Mouse (Mus musculus) kidney, postnatal 0 days (tissue): ENCODE measurements around the gene Trib3. TPM values are rescaled to one million over a fixed set of nuclear protein-coding genes. Genes with fewer than 3 reads are reported as not detected.

ENCODE experiments used
- ATAC-seq: fragments of 200-750 bp; cut with Nextera tagmentation; replicated peaks from 2 replicates; pipeline ENCODE4 v1.8.0; 2017; ENCODE audit warnings: low read depth, moderate number of reproducible peaks, moderate TSS enrichment, moderate library complexity; ENCODE audit not compliant: low FRiP score
- DNase-seq: peaks from one replicate; pipeline ENCODE4 v3.0.0-alpha.2; 2016; ENCODE audit warnings: low spot score
- H3K27ac ChIP-seq: fragments of 300-500 bp; sonication (generic); 2 replicates; pipeline ENCODE4 v1.5.1; 2014; ENCODE audit warnings: mild to moderate bottlenecking
- H3K27me3 ChIP-seq: fragments of 300-500 bp; sonication (generic); 2 replicates; pipeline ENCODE4 v1.6.1; 2014; ENCODE audit warnings: low read length, mixed read lengths; ENCODE audit not compliant: insufficient read depth
- H3K36me3 ChIP-seq: fragments of 300-500 bp; sonication (generic); 2 replicates; pipeline ENCODE4 v1.6.1; 2014; ENCODE audit warnings: low read length, mixed read lengths; ENCODE audit not compliant: insufficient read depth
- H3K4me1 ChIP-seq: fragments of 300-500 bp; sonication (generic); replicated peaks from 2 replicates; pipeline ENCODE4 v1.6.1; 2014; ENCODE audit warnings: antibody characterized with exemption, low read length, mixed read lengths; ENCODE audit not compliant: insufficient read depth
- H3K4me2 ChIP-seq: fragments of 300-500 bp; sonication (generic); 2 replicates; pipeline ENCODE4 v1.6.1; 2014; ENCODE audit warnings: mild to moderate bottlenecking, low read length, moderate library complexity, mixed read lengths
- H3K4me3 ChIP-seq: fragments of 300-500 bp; sonication (generic); replicated peaks from 2 replicates; pipeline ENCODE4 v1.5.1; 2014; ENCODE audit warnings: low read depth, low read length
- H3K9ac ChIP-seq: fragments of 300-500 bp; sonication (generic); 2 replicates; pipeline ENCODE4 v1.6.1; 2014; ENCODE audit warnings: low read depth, low read length
- H3K9me3 ChIP-seq: fragments of 300-500 bp; sonication (generic); replicated peaks from 2 replicates; pipeline ENCODE4 v1.6.1; 2016; ENCODE audit warnings: low read length, inconsistent platforms, mixed read lengths
- CTCF ChIP-seq: IDR thresholded peaks from 2 replicates; pipeline ENCODE4 v1.5.1; 2016; ENCODE audit warnings: antibody characterized with exemption, low read depth, mild to moderate bottlenecking, moderate library complexity
- WGBS: fragments of 180-500 bp; shearing (Covaris S2); extraction: QIAGEN DNeasy Blood & Tissue Kit; methylation state at CpG from one replicate; pipeline ENCODE4 v1.1.7; 2014; 5-methylcytosine and 5-hydroxymethylcytosine counted together
- polyA plus RNA-seq: library from polyadenylated mRNA; unstranded; fragments of >200 nt; fragmentation: Nextera tagmentation; extraction: Ambion mirVana; gene quantifications from 2 replicates; pipeline ENCODE4 v1.2.1, GENCODE M21; 2015

Gene Trib3
- polyA plus RNA-seq, 1 experiment from 2014 or later, result 1.1 TPM

DNA sequence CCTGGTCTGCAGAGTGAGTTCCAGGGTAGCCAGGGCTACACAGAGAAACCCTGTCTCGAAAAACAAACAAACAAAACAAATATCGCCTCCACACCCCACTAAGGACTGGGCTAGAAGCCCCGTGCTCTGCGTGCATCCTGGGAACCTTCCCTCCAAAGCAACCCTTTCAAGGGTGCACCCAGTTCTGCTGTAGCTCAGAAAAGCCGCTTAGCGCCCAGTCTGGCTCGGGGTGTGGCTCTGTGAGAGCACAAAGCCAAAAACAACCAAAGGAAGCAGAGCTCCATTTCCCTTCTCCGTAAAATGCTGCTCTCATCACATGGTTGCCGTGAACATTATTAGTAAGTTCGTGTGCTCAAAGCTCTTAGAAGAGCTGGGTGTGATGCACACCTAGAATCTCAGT lies 529 bp upstream of the Trib3 start:
- 11% methylated on average over 10 of the region's 10 CpGs for WGBS
- Histone ChIP-seq H3K9ac (peak overlapping the region; percentile 54; the same call in 1 of the 2 replicates), H3K4me3 (peak overlapping the region; percentile 35), H3K36me3 (no peaks in the 10 kb centered on the region), H3K4me1 (no peaks in the 10 kb centered on the region), H3K4me2 (peak overlapping the region; percentile 89), H3K27me3 (no peaks in the 10 kb centered on the region), H3K27ac (no peak overlapping the region), H3K9me3 (no peaks in the 10 kb centered on the region)
- no peak for ATAC-seq
- no peak for TF ChIP-seq CTCF
- no peak for DNase-seq

DNA sequence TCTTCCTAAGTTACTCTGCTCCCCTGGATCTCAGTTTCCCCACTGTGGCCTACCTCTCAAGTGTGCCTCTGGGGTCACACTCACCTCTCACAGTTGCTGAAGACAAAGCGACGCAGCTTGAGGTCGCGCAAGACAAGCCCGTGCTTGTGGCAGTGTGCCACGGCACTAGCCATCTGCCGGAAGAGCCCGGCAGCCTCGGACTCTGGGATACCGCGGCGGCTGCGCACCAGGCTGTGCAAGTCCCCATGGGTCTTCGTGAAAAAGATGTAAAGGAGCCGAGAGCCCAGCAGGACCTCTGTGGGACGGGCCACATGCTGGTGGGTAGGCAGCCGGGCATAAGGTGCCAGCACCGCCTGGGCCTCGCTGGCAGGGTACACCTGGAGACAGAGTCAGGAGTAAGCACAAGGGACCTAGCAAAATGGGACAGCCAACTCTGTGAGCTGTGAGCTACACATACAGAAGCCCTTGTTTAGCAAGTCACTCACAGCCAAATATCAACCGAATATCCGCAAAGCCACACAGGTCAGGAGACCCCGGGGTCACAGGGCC lies 4.1 kb downstream of the Trib3 start:
- no peaks in the 10 kb centered on the region for H3K9me3 ChIP-seq
- TF ChIP-seq CTCF, result no peak
- H3K27ac ChIP-seq, result no peak overlapping the region
- no peak overlapping the region for H3K9ac ChIP-seq
- no peaks in the 10 kb centered on the region for H3K27me3 ChIP-seq
- no peaks in the 10 kb centered on the region for H3K4me1 ChIP-seq
- ATAC-seq (no peak), DNase-seq (no peak)
- WGBS, result 93% methylated on average over 22 of the region's 22 CpGs
- H3K36me3 ChIP-seq, result no peaks in the 10 kb centered on the region
- H3K4me2 ChIP-seq, result no peak overlapping the region
- H3K4me3 ChIP-seq, result no peak overlapping the region

- H3K27ac ChIP-seq, result no peak overlapping the region
- no peaks in the 10 kb centered on the region for H3K27me3 ChIP-seq
- no peak overlapping the region for H3K4me3 ChIP-seq
- no peak for ATAC-seq
- DNase-seq, result no peak
- TF ChIP-seq CTCF, result no peak
- H3K36me3 ChIP-seq, result no peaks in the 10 kb centered on the region
- H3K9ac ChIP-seq, result no peak overlapping the region
- H3K4me2 ChIP-seq, result no peak overlapping the region
- no peaks in the 10 kb centered on the region for H3K9me3 ChIP-seq
- WGBS, result 78% methylated on average over 13 of the region's 13 CpGs
- no peaks in the 10 kb centered on the region for H3K4me1 ChIP-seq
Observed at GRCm38 (mm10) chr2:152338319-152338718, 5.5 kb downstream of the Trib3 start.

DNA sequence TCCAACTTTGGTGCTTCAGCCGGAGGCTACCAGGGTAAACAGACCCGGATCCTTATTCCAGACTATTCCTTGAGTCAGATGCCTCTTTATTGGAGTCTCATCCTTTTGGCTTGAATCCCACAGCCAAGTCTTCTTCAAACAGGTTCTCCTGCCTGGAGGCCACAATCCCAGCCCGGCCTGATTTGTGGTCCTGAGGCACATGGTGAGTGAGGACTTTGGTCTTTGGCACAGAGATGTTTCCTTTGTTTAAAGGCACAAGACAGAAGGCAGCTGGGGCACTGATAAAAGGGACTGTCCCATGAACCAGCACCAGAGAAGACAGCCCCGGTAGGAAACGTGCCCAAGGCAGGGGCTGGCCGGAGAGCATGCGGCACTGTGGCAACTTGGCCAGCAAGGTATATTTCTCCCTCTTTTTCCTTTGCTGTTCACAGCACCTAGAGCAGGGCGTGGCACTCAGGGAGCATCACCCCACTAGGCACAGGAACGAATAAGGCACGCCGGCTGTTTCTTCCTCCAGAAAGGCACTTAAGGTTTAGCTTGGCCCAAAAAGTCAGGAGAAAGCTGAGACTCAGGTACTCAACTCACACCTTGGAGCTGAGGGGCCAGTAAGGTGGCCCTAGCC lies 6.1 kb downstream of the Trib3 start:
- no peak overlapping the region for H3K27ac ChIP-seq
- WGBS, result 89% methylated on average over 11 of the region's 11 CpGs
- no peak for TF ChIP-seq CTCF

GRCm38 (mm10) chr2:152336856-152337255 lies 7.0 kb downstream of the Trib3 start:
- no peak for DNase-seq
- H3K9me3 ChIP-seq, result no peaks in the 10 kb centered on the region
- H3K4me2 ChIP-seq, result no peak overlapping the region
- no peak overlapping the region for H3K4me3 ChIP-seq
- H3K27me3 ChIP-seq, result no peaks in the 10 kb centered on the region
- WGBS, result 71% methylated on average over 1 of the region's 1 CpGs
- H3K27ac ChIP-seq, result no peak overlapping the region
- no peak for ATAC-seq
- no peak for TF ChIP-seq CTCF
- H3K4me1 ChIP-seq, result 0 out of 2 replicates have a peak, but pooled peaks cover 3% of the 10 kb centered on the region
- no peaks in the 10 kb centered on the region for H3K36me3 ChIP-seq
- H3K9ac ChIP-seq, result no peak overlapping the region

More for the DNA sequence above, 6.1 kb downstream of the Trib3 start:
- no peak overlapping the region for H3K9ac ChIP-seq
- 0 out of 2 replicates have a peak, but pooled peaks cover 1% of the 10 kb centered on the region for H3K4me1 ChIP-seq
- H3K4me2 ChIP-seq, result no peak overlapping the region
- H3K27me3 ChIP-seq, result no peaks in the 10 kb centered on the region
- H3K9me3 ChIP-seq, result no peaks in the 10 kb centered on the region
- ATAC-seq, result no peak
- H3K4me3 ChIP-seq, result no peak overlapping the region
- DNase-seq, result no peak
- H3K36me3 ChIP-seq, result no peaks in the 10 kb centered on the region

DNA sequence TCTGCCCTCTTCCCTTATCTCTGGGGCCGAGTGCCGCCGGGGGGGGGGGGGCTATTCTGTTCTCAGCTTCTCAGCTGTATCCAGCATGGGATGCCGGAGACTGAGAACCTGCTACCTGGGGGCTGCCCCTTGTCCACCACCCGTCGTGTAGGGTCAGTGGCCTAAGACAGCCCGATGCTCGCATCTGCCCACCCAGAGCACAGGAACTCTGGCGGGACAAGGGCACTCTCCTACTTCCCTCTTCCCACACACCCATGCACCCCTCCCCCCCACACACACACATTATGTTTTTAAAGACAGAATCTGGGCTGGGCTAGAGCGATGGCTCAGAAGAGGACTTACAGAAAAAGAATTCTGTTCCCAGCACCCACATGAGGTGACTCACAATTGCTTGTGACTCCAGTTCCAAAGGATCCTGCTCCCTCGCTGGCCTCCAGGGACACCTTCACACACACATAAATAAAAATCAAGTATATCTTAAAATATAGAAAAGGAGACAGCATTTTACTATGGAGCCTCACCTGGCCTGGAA lies 8.5 kb downstream of the Trib3 start:
- no peak overlapping the region for H3K4me3 ChIP-seq
- H3K4me1 ChIP-seq, result peaks cover 11% of the 10 kb centered on the region; the same call in 1 of the 2 replicates
- ATAC-seq (no peak), DNase-seq (no peak)
- H3K36me3 ChIP-seq, result no peaks in the 10 kb centered on the region
- no peak overlapping the region for H3K4me2 ChIP-seq
- no peak overlapping the region for H3K9ac ChIP-seq
- 57% methylated on average over 10 of the region's 11 CpGs for WGBS
- H3K27me3 ChIP-seq, result no peaks in the 10 kb centered on the region
- no peaks in the 10 kb centered on the region for H3K9me3 ChIP-seq
- H3K27ac ChIP-seq, result no peak overlapping the region
- no peak for TF ChIP-seq CTCF
